Mouse (Mus musculus): ENCODE measurements at regions not wholly inside any gene's neighbourhood (a gene's known extent, or its start where the extent isn't known, plus 50 kb on each side); places are given as distances from the start of the nearest gene placed in this dataset.
A peak's percentile ranks its signal among the peaks of the same experiment; 100 is the strongest.

GRCm38 (mm10) chr9:30315172-30315644 is 111.7 kb upstream of the Snx19 start:
- H3K9ac ChIP-seq: no peak overlapping the region
- H3K27ac ChIP-seq: peak overlapping the region; percentile 33; the same call in 1 of the 2 replicates
- no peak overlapping the region for H3K4me3 ChIP-seq (replicated peaks)
- 0 out of 2 replicates have a peak, but pooled peaks have one; percentile 23 for ATAC-seq
- no peaks in the 10 kb centered on the region for H3K9me3 ChIP-seq
- no peaks in the 10 kb centered on the region for H3K36me3 ChIP-seq
- no peaks in the 10 kb centered on the region for H3K4me1 ChIP-seq (replicated peaks)
- no peaks in the 10 kb centered on the region for H3K27me3 ChIP-seq (replicated peaks)
- peak overlapping the region; percentile 44 for H3K4me2 ChIP-seq (replicated peaks)
- WGBS: 41% methylated on average over 6 of the region's 6 CpGs

- H3K4me3 ChIP-seq (replicated peaks): no peak overlapping the region
- H3K27me3 ChIP-seq (replicated peaks): no peaks in the 10 kb centered on the region
- WGBS: 80% methylated on average over 2 of the region's 2 CpGs
- no peaks in the 10 kb centered on the region for H3K4me1 ChIP-seq (replicated peaks)
- H3K9ac ChIP-seq: no peak overlapping the region
- no peak overlapping the region for H3K4me2 ChIP-seq (replicated peaks)
- no peak for ATAC-seq
- H3K9me3 ChIP-seq: no peaks in the 10 kb centered on the region
- H3K27ac ChIP-seq: no peak overlapping the region
- no peaks in the 10 kb centered on the region for H3K36me3 ChIP-seq
Observed at GRCm38 (mm10) chr9:30344866-30345265, 82.0 kb upstream of the Snx19 start.

- H3K36me3 ChIP-seq: no peaks in the 10 kb centered on the region
- no peak overlapping the region for H3K4me2 ChIP-seq (replicated peaks)
- H3K27ac ChIP-seq: no peak overlapping the region
- H3K4me3 ChIP-seq (replicated peaks): no peak overlapping the region
- no peaks in the 10 kb centered on the region for H3K4me1 ChIP-seq (replicated peaks)
- no peak overlapping the region for H3K9ac ChIP-seq
- no peaks in the 10 kb centered on the region for H3K27me3 ChIP-seq (replicated peaks)
- WGBS: 75% methylated on average over 4 of the region's 4 CpGs
- H3K9me3 ChIP-seq: no peaks in the 10 kb centered on the region
- ATAC-seq: no peak
Observed at GRCm38 (mm10) chr9:30353965-30354364, 72.9 kb upstream of the Snx19 start.

- no peak overlapping the region for H3K27ac ChIP-seq
Observed at GRCm38 (mm10) chr9:30355642-30356041, 71.3 kb upstream of the Snx19 start.

GRCm38 (mm10) chr9:30369554-30370440 is 57.1 kb upstream of the Snx19 start:
- no peak overlapping the region for H3K27ac ChIP-seq
- ATAC-seq: no peak
- 71% methylated on average over 11 of the region's 11 CpGs for WGBS

More at GRCm38 (mm10) chr9:30355642-30356041, 71.3 kb upstream of the Snx19 start:
- ATAC-seq: no peak
- whole genome bisulfite sequencing: 90% methylated on average over 2 of the region's 2 CpGs
- Histone ChIP-seq H3K4me2 (replicated peaks) (no peak overlapping the region), H3K36me3 (no peaks in the 10 kb centered on the region), H3K4me1 (replicated peaks) (no peaks in the 10 kb centered on the region), H3K9ac (no peak overlapping the region), H3K27me3 (replicated peaks) (no peaks in the 10 kb centered on the region), H3K9me3 (no peaks in the 10 kb centered on the region), H3K4me3 (replicated peaks) (no peak overlapping the region)

GRCm38 (mm10) chr9:30370789-30371188 is 56.1 kb upstream of the Snx19 start:
- no peaks in the 10 kb centered on the region for H3K27me3 ChIP-seq (replicated peaks)
- H3K9ac ChIP-seq: no peak overlapping the region
- H3K4me2 ChIP-seq (replicated peaks): no peak overlapping the region
- H3K4me3 ChIP-seq (replicated peaks): no peak overlapping the region
- H3K9me3 ChIP-seq: no peaks in the 10 kb centered on the region
- no peaks in the 10 kb centered on the region for H3K36me3 ChIP-seq
- no peak overlapping the region for H3K27ac ChIP-seq
- WGBS: 43% methylated on average over 2 of the region's 2 CpGs
- H3K4me1 ChIP-seq (replicated peaks): no peaks in the 10 kb centered on the region
- ATAC-seq: no peak

More at GRCm38 (mm10) chr9:30369554-30370440, 57.1 kb upstream of the Snx19 start:
- Histone ChIP-seq H3K9me3 (no peaks in the 10 kb centered on the region), H3K4me3 (replicated peaks) (no peak overlapping the region), H3K9ac (no peak overlapping the region), H3K36me3 (no peaks in the 10 kb centered on the region), H3K4me1 (replicated peaks) (no peaks in the 10 kb centered on the region), H3K4me2 (replicated peaks) (no peak overlapping the region), H3K27me3 (replicated peaks) (no peaks in the 10 kb centered on the region)

- H3K9me3 ChIP-seq: no peaks in the 10 kb centered on the region
- no peak overlapping the region for H3K27ac ChIP-seq
- H3K4me1 ChIP-seq (replicated peaks): no peaks in the 10 kb centered on the region
- no peaks in the 10 kb centered on the region for H3K36me3 ChIP-seq
- no peak for ATAC-seq
- WGBS: 69% methylated on average over 3 of the region's 3 CpGs
- H3K4me3 ChIP-seq (replicated peaks): no peak overlapping the region
- no peak overlapping the region for H3K4me2 ChIP-seq (replicated peaks)
- no peak overlapping the region for H3K9ac ChIP-seq
- no peaks in the 10 kb centered on the region for H3K27me3 ChIP-seq (replicated peaks)
Observed at GRCm38 (mm10) chr9:30376908-30377307, 50.0 kb upstream of the Snx19 start.

All from intestine, embryonic 15.5 days (tissue).